Mouse (Mus musculus): ENCODE data around the gene Rasgef1b. TPM values are rescaled to one million over a fixed set of nuclear protein-coding genes. Genes with fewer than 3 reads are reported as not detected.
"Not testable (repeated sequence)": the region's sequence is repeated elsewhere in the genome, so short reads cannot be mapped to it uniquely, and the experiment has no call there.

Gene Rasgef1b
- total RNA-seq, 2 experiments from 2014 or later, result 0.46 to 3.2 TPM

GRCm38 (mm10) chr5:99247915-99248314 is 480.9 kb downstream of the Rasgef1b start:
- ATAC-seq (replicated peaks; ENCODE audit: low FRiP score, low TSS enrichment, poor library complexity, severe bottlenecking), result no peak

GRCm38 (mm10) chr5:99247441-99247840 is 481.4 kb downstream of the Rasgef1b start:
- ATAC-seq (replicated peaks; ENCODE audit: low FRiP score, low TSS enrichment, poor library complexity, severe bottlenecking), result no peak

GRCm38 (mm10) chr5:99246972-99247371 is 481.9 kb downstream of the Rasgef1b start:
- ATAC-seq (replicated peaks; ENCODE audit: low FRiP score, low TSS enrichment, poor library complexity, severe bottlenecking), result no peak

GRCm38 (mm10) chr5:99241988-99242740 is 486.7 kb downstream of the Rasgef1b start:
- ATAC-seq (replicated peaks; ENCODE audit: low FRiP score, low TSS enrichment, poor library complexity, severe bottlenecking), result no peak

- no peak for ATAC-seq (replicated peaks; ENCODE audit: low FRiP score, low TSS enrichment, poor library complexity, severe bottlenecking)
Observed at GRCm38 (mm10) chr5:99240501-99240900, 488.4 kb downstream of the Rasgef1b start.

GRCm38 (mm10) chr5:99239677-99240076 is 489.2 kb downstream of the Rasgef1b start:
- no peak for ATAC-seq (replicated peaks; ENCODE audit: low FRiP score, low TSS enrichment, poor library complexity, severe bottlenecking)

- no peak for ATAC-seq (replicated peaks; ENCODE audit: low FRiP score, low TSS enrichment, poor library complexity, severe bottlenecking)
Observed at GRCm38 (mm10) chr5:99238150-99238549, 490.7 kb downstream of the Rasgef1b start.

GRCm38 (mm10) chr5:99236888-99237752 is 491.7 kb downstream of the Rasgef1b start:
- ATAC-seq (replicated peaks; ENCODE audit: low FRiP score, low TSS enrichment, poor library complexity, severe bottlenecking), result no peak

- no peak for ATAC-seq (replicated peaks; ENCODE audit: low FRiP score, low TSS enrichment, poor library complexity, severe bottlenecking)
Observed at GRCm38 (mm10) chr5:99236431-99236830, 492.4 kb downstream of the Rasgef1b start.

- no peak for ATAC-seq (replicated peaks; ENCODE audit: low FRiP score, low TSS enrichment, poor library complexity, severe bottlenecking)
Observed at GRCm38 (mm10) chr5:99234275-99234674, 494.6 kb downstream of the Rasgef1b start.

- no peak for ATAC-seq (replicated peaks; ENCODE audit: low FRiP score, low TSS enrichment, poor library complexity, severe bottlenecking)
Observed at GRCm38 (mm10) chr5:99233176-99233575, 495.7 kb downstream of the Rasgef1b start.

GRCm38 (mm10) chr5:99232410-99232809 is 496.5 kb downstream of the Rasgef1b start:
- ATAC-seq (replicated peaks; ENCODE audit: low FRiP score, low TSS enrichment, poor library complexity, severe bottlenecking), result no peak

- ATAC-seq (replicated peaks; ENCODE audit: low FRiP score, low TSS enrichment, poor library complexity, severe bottlenecking), result no peak
Observed at GRCm38 (mm10) chr5:99230476-99230875, 498.4 kb downstream of the Rasgef1b start.

GRCm38 (mm10) chr5:99227361-99227760 is 501.5 kb downstream of the Rasgef1b start:
- no peak for ATAC-seq (replicated peaks; ENCODE audit: low FRiP score, low TSS enrichment, poor library complexity, severe bottlenecking)

- ATAC-seq (replicated peaks; ENCODE audit: low FRiP score, low TSS enrichment, poor library complexity, severe bottlenecking), result no peak
Observed at GRCm38 (mm10) chr5:99224571-99225011, 504.3 kb downstream of the Rasgef1b start.

- no peak for ATAC-seq (replicated peaks; ENCODE audit: low FRiP score, low TSS enrichment, poor library complexity, severe bottlenecking)
Observed at GRCm38 (mm10) chr5:99223869-99224498, 504.9 kb downstream of the Rasgef1b start.

GRCm38 (mm10) chr5:99218385-99218784 is 510.5 kb downstream of the Rasgef1b start:
- no peak for ATAC-seq (replicated peaks; ENCODE audit: low FRiP score, low TSS enrichment, poor library complexity, severe bottlenecking)

GRCm38 (mm10) chr5:99216588-99217152 is 512.2 kb downstream of the Rasgef1b start:
- ATAC-seq (replicated peaks; ENCODE audit: low FRiP score, low TSS enrichment, poor library complexity, severe bottlenecking), result not testable (repeated sequence)

- ATAC-seq (replicated peaks; ENCODE audit: low FRiP score, low TSS enrichment, poor library complexity, severe bottlenecking), result no peak
Observed at GRCm38 (mm10) chr5:99215207-99216157, 513.4 kb downstream of the Rasgef1b start.
